Mouse (Mus musculus) heart, adult 2 months (tissue): Measurements from ENCODE around the gene Onecut3. TPM values are rescaled to one million over a fixed set of nuclear protein-coding genes. Genes with fewer than 3 reads are reported as not detected.

Experiments used
- DNase-seq, 2 experiments: peaks; one replicate each; pipeline ENCODE4 v3.0.0; 2021
- H3K27ac ChIP-seq: fragments of 200-600 bp; 2 replicates; pipeline ENCODE4 v1.8.1; 2022
- H3K27me3 ChIP-seq: fragments of 200-500 bp; 2 replicates; pipeline ENCODE4 v1.6.1; 2012; ENCODE audit warnings: mild to moderate bottlenecking, low read length, inconsistent platforms, mixed read lengths; ENCODE audit not compliant: control insufficient read depth, insufficient read depth
- H3K36me3 ChIP-seq: fragments of 200-500 bp; 2 replicates; pipeline ENCODE4 v1.6.1; 2012; ENCODE audit warnings: low read length, inconsistent platforms; ENCODE audit not compliant: control insufficient read depth, insufficient read depth
- H3K4me1 ChIP-seq: fragments of 200-500 bp; 2 replicates; pipeline ENCODE4 v1.6.1; 2011; ENCODE audit warnings: low read length; ENCODE audit not compliant: control insufficient read depth, insufficient read depth
- H3K4me3 ChIP-seq: fragments of 200-600 bp; 2 replicates; pipeline ENCODE4 v1.8.1; 2022
- H3K79me2 ChIP-seq: fragments of 200-500 bp; replicated peaks from 2 replicates; pipeline ENCODE4 v1.6.1; 2012; ENCODE audit warnings: mild to moderate bottlenecking, inconsistent platforms, low read length, moderate library complexity, mixed read lengths; ENCODE audit not compliant: control insufficient read depth, insufficient read depth
- H3K9ac ChIP-seq: fragments of 200-500 bp; 2 replicates; pipeline ENCODE4 v1.6.1; 2012; ENCODE audit warnings: low read depth, mild to moderate bottlenecking, control low read depth, inconsistent platforms, low read length, mixed read lengths
- CTCF ChIP-seq: fragments of 200-600 bp; IDR thresholded peaks from 2 replicates; pipeline ENCODE4 v1.8.1; 2022; ENCODE audit warnings: antibody characterized with exemption, mild to moderate bottlenecking, moderate library complexity
- EP300 ChIP-seq: fragments of 200-500 bp; IDR thresholded peaks from 2 replicates; pipeline ENCODE4 v1.6.1; 2011; ENCODE audit warnings: low read depth, low read length, control low read depth; ENCODE audit not compliant: insufficient read depth
- POLR2A ChIP-seq: fragments of 200-500 bp; IDR thresholded peaks from 2 replicates; pipeline ENCODE4 v1.6.1; 2011; ENCODE audit warnings: mild to moderate bottlenecking, low read depth, low read length, control low read depth; ENCODE audit not compliant: insufficient read depth
- WGBS: fragments of 180-500 bp; shearing (Covaris S2); methylation state at CpG from one replicate; pipeline ENCODE4 v1.1.7; 2018; 5-methylcytosine and 5-hydroxymethylcytosine counted together
- intact Hi-C: fragments of 180-260 bp; cut with DNase I; formaldehyde crosslinking; loops from one replicate; pipeline ENCODE4 v1.15.1; 2025
- polyA plus RNA-seq: library from polyadenylated mRNA; depleted of rRNA; stranded (reverse); fragments of >200 nt; gene quantifications from 2 replicates; pipeline ENCODE4 v1.2.3, GENCODE M21; 2012
- total RNA-seq, 2 experiments: library from RNA; stranded (reverse); gene quantifications; 2 replicates each; pipeline ENCODE4 v1.2.3; 2021

Gene Onecut3
- total and polyA plus RNA-seq, 3 experiments, result 0.05 to 0.06 TPM; not detected in 1

DNA sequence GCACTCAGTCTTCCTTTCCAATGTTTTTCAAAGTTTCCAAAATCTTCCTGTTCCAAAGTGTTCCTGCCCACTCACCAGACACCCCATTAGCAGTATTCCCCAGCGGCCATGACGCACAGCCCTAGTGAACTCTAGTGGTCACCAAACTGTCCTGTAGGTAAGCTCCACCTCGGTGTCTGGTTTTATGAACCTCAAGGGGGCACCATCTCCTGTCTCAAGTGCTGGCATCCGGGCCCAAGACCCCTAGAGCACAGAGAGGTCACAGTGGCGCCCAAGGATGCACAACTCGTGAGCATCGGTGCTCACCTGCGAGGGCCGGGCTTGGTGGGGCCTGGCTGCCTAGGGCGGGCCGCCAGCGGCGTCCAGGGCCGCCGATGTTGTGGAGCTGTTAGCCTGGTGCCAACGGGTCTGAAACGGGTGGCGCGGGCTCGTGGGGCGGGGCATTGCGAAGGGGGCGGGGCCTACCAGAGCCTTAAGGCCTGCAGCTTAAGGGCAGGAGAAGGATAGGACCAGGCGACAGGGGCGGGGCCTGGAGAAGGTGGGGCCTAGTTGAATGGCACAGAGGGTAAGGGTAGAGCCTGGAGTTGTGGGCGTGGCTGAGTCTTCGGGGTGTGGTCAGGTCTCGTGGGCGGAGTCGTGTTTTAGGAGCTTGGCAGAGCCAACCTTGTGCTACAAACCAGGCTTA lies 44.2 kb downstream of the Onecut3 start, which contains the start of gene Atp8b3:
Atp8b3 (minus strand) TSS at position 415 of the 685 bp plus-strand sequence.
- TF ChIP-seq POLR2A (no peak), CTCF (peak; percentile 22; the same call in 1 of the 2 replicates)
- DNase-seq, result peak; percentile 52 to 74

DNA sequence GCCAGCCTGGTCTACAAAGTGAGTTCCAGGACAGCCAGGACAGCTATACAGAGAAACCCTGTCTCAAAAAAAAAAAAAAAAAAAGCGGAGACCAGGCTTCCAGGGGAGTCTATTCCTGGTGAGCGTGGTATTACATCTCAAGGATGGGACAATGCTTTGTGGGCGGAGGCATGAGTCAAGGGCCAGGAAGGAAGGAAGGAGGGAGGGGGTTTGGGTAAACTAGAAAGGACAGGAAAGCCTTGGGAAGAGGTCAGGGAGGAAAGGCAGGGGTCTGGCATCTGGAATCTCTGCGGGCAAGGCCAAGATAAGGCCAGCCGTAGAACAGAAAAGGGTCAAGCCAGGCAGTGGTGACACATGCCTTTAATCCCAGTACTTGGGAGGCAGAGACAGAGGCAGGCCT lies 44.9 kb downstream of the Onecut3 start:
- no peak for TF ChIP-seq POLR2A
- TF ChIP-seq CTCF, result no peak
- TF ChIP-seq EP300, result no peak
- H3K4me3 ChIP-seq, result no peak overlapping the region
- no peaks in the 10 kb centered on the region for H3K36me3 ChIP-seq
- no peaks in the 10 kb centered on the region; the same call in 1 of the 2 replicates for H3K4me1 ChIP-seq
- no peak overlapping the region for H3K27ac ChIP-seq
- H3K79me2 ChIP-seq, result no peaks in the 10 kb centered on the region
- no peaks in the 10 kb centered on the region for H3K27me3 ChIP-seq
- intact Hi-C loops, result no loop called here
- DNase-seq, result no peak
- no peak overlapping the region for H3K9ac ChIP-seq
- WGBS, result 22% methylated on average over 5 of the region's 5 CpGs

More for the DNA sequence above, 44.2 kb downstream of the Onecut3 start, which contains the start of gene Atp8b3:
- no peaks in the 10 kb centered on the region for H3K79me2 ChIP-seq
- intact Hi-C loops, result no loop called here
- WGBS, result 5% methylated on average over 30 of the region's 30 CpGs
- no peak within 1 kb of the TSS for H3K4me3 ChIP-seq
- no peaks in the 10 kb centered on the region; the same call in 1 of the 2 replicates for H3K4me1 ChIP-seq
- H3K9ac ChIP-seq, result no peak within 1 kb of the TSS
- no peak within 1 kb of the TSS for H3K27ac ChIP-seq
- H3K36me3 ChIP-seq, result no peaks in the 10 kb centered on the region
- H3K27me3 ChIP-seq, result no peaks in the 10 kb centered on the region

DNA sequence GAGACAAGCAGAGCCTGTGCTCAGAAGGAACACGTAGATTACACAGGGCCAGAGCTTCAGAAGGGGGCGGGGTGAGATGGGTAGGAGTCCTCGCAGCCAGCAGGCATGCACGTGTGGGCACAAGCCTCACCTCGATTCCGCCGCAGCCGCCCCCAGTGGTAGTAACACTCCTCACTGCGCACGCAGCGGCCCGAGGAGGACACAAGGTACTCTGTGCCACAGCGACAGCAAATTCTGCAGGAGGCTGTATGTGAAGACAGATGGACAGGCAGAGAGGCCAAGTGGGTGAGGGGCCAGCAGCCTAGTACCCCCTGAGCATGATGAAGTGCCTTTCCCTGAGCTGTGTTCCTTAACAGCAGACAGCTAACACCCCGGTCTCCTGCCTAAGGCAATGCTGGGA lies 49.2 kb downstream of the Onecut3 start:
- Histone ChIP-seq H3K27me3 (no peaks in the 10 kb centered on the region), H3K79me2 (no peaks in the 10 kb centered on the region), H3K27ac (no peak overlapping the region), H3K36me3 (no peaks in the 10 kb centered on the region), H3K4me1 (no peaks in the 10 kb centered on the region; the same call in 1 of the 2 replicates), H3K4me3 (no peak overlapping the region), H3K9ac (no peak overlapping the region)
- TF ChIP-seq EP300 (no peak), CTCF (no peak), POLR2A (no peak)
- 94% methylated on average over 14 of the region's 14 CpGs for WGBS
- intact Hi-C loops, result no loop called here
- no peak for DNase-seq

DNA sequence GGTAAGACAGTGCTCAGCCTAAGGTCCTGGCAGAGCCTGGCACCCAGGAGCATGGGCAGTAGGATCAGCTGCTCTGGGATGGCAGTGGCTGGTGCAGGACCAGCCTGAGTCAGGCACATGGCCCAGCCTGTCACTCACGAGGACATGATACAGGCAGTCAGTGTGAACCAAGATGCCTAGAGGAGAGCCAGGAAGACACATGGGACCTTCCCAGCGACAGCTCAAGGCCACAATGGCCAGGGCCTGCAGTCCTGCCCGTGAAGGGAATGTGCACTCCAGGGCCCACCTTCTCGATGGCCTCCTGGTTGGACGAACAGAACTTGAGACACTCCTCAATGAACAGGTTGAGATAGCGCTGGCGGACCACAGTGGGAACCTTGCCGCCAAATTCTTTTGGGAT lies 51.0 kb downstream of the Onecut3 start:
- TF ChIP-seq EP300, result no peak
- no peak for TF ChIP-seq CTCF
- TF ChIP-seq POLR2A, result no peak

DNA sequence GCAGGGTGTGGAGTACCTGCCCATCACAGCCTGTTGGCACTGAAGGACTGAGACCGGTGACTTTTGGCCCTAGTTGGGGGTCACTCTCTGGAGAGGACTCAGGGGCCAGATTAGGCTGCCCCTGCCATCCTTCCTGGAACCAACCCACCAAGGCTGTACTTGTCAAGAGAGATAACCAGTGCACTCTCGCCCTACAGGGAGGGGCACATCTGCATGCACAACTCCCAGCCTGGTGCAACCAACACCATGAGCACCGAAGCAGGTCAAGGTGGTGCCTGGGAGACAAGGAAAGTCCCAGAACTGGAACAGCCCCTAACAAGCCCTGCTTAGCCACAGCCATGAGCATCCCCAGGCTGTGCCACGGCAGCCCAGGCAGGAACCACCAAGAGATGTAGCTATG lies 52.3 kb downstream of the Onecut3 start:
- Histone ChIP-seq H3K27ac (no peak overlapping the region), H3K9ac (no peak overlapping the region), H3K4me1 (no peaks in the 10 kb centered on the region), H3K36me3 (no peaks in the 10 kb centered on the region), H3K79me2 (no peaks in the 10 kb centered on the region; the same call in none of the 2 replicates), H3K27me3 (no peaks in the 10 kb centered on the region), H3K4me3 (no peak overlapping the region)
- WGBS, result 94% methylated on average over 4 of the region's 4 CpGs
- intact Hi-C loops, result no loop called here
- no peak for TF ChIP-seq POLR2A
- no peak for TF ChIP-seq EP300
- no peak for TF ChIP-seq CTCF
- no peak for DNase-seq

More for the DNA sequence above, 51.0 kb downstream of the Onecut3 start:
- no peaks in the 10 kb centered on the region; the same call in 1 of the 2 replicates for H3K79me2 ChIP-seq
- intact Hi-C loops, result no loop called here
- H3K27me3 ChIP-seq, result no peaks in the 10 kb centered on the region
- no peak overlapping the region for H3K4me3 ChIP-seq
- DNase-seq, result no peak
- H3K4me1 ChIP-seq, result no peaks in the 10 kb centered on the region
- WGBS, result 86% methylated on average over 8 of the region's 8 CpGs
- H3K27ac ChIP-seq, result no peak overlapping the region
- H3K36me3 ChIP-seq, result no peaks in the 10 kb centered on the region
- no peak overlapping the region for H3K9ac ChIP-seq

DNA sequence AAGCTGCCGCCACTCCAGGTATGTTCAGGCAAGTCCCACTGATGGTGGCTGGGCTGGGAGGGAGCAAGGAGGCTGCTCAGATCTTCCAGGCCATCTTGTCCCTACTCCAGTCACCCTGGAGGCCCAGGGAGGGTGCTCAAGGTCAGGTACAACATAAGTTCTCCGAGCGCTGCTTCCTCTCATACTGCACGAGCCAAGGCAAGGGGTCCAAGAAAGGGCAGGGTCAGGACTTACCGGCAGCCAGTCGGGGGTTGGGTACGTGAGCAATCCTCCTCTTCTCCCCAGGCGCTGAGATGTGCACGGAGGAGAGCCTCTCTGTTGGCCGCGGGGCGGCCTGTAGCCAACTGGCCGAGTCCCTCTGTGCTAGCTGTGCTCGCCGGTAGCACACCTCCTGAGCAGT lies 52.9 kb downstream of the Onecut3 start:
- no peaks in the 10 kb centered on the region for H3K36me3 ChIP-seq
- no peak overlapping the region for H3K27ac ChIP-seq
- DNase-seq, result no peak
- TF ChIP-seq CTCF, result no peak
- no peak for TF ChIP-seq EP300
- TF ChIP-seq POLR2A, result no peak
- no peak overlapping the region for H3K9ac ChIP-seq
- H3K27me3 ChIP-seq, result no peaks in the 10 kb centered on the region
- intact Hi-C loops, result no loop called here
- no peaks in the 10 kb centered on the region; the same call in none of the 2 replicates for H3K79me2 ChIP-seq
- no peaks in the 10 kb centered on the region for H3K4me1 ChIP-seq
- 88% methylated on average over 15 of the region's 15 CpGs for WGBS
- H3K4me3 ChIP-seq, result no peak overlapping the region
